Mouse (Mus musculus) urinary bladder, postnatal 14 days (tissue): ENCODE results near the gene Zmym6.
"Not testable (repeated sequence)": the region's sequence is repeated elsewhere in the genome, so short reads cannot be mapped to it uniquely, and the experiment has no call there.

ENCODE experiments used
- DNase-seq: peaks from one replicate; pipeline ENCODE4 v3.0.0; 2021; ENCODE audit warnings: low spot score

Gene Zmym6

GRCm38 (mm10) chr4:127076875-127077548 is at the start of gene Zmym6:
Gene Zmym6 (plus strand): TSS chr4:127077383.
- peak; percentile 96 for DNase-seq

GRCm38 (mm10) chr4:127037158-127037557 is 40.0 kb upstream of the Zmym6 start:
- no peak for DNase-seq

GRCm38 (mm10) chr4:127037908-127038827 is 39.0 kb upstream of the Zmym6 start:
- no peak for DNase-seq

- DNase-seq = no peak
Measured at GRCm38 (mm10) chr4:127038828-127039349, 38.3 kb upstream of the Zmym6 start.

- DNase-seq = no peak
Measured at GRCm38 (mm10) chr4:127039871-127040483, 37.2 kb upstream of the Zmym6 start.

- no peak for DNase-seq
Measured at GRCm38 (mm10) chr4:127043540-127043939, 33.6 kb upstream of the Zmym6 start.

GRCm38 (mm10) chr4:127051121-127051520 is 26.1 kb upstream of the Zmym6 start:
- DNase-seq = no peak

GRCm38 (mm10) chr4:127053071-127053470 is 24.1 kb upstream of the Zmym6 start:
- DNase-seq = no peak

GRCm38 (mm10) chr4:127054522-127055198 is 22.5 kb upstream of the Zmym6 start:
- no peak for DNase-seq

- DNase-seq = peak; percentile 92
Measured at GRCm38 (mm10) chr4:127060585-127061290, 16.4 kb upstream of the Zmym6 start, which contains the start of gene Zmym1. Gene Zmym1 (minus strand): TSS chr4:127061152.

- no peak for DNase-seq
Measured at GRCm38 (mm10) chr4:127064051-127064450, 13.1 kb upstream of the Zmym6 start.

- DNase-seq = no peak
Measured at GRCm38 (mm10) chr4:127074915-127075314, 2.3 kb upstream of the Zmym6 start.

GRCm38 (mm10) chr4:127080806-127081205 is 3.6 kb downstream of the Zmym6 start:
- no peak for DNase-seq

- no peak for DNase-seq
Measured at GRCm38 (mm10) chr4:127083131-127083530, 5.9 kb downstream of the Zmym6 start.

- DNase-seq = no peak
Measured at GRCm38 (mm10) chr4:127085761-127086160, 8.6 kb downstream of the Zmym6 start.

- DNase-seq = no peak
Measured at GRCm38 (mm10) chr4:127091188-127091587, 14.0 kb downstream of the Zmym6 start.

GRCm38 (mm10) chr4:127095090-127095489 is 17.9 kb downstream of the Zmym6 start:
- no peak for DNase-seq

- not testable (repeated sequence) for DNase-seq
Measured at GRCm38 (mm10) chr4:127099552-127099951, 22.4 kb downstream of the Zmym6 start.

- no peak for DNase-seq
Measured at GRCm38 (mm10) chr4:127107566-127107965, 30.4 kb downstream of the Zmym6 start.

GRCm38 (mm10) chr4:127110570-127110969 is 33.4 kb downstream of the Zmym6 start:
- DNase-seq = no peak

- no peak for DNase-seq
Measured at GRCm38 (mm10) chr4:127123391-127123790, 46.2 kb downstream of the Zmym6 start, which contains the start of gene Tmem35b. Gene Tmem35b (plus strand): TSS chr4:127123691.
